27 mouse cellular contexts compared by ENCODE assay signal in the genomic region with DNA sequence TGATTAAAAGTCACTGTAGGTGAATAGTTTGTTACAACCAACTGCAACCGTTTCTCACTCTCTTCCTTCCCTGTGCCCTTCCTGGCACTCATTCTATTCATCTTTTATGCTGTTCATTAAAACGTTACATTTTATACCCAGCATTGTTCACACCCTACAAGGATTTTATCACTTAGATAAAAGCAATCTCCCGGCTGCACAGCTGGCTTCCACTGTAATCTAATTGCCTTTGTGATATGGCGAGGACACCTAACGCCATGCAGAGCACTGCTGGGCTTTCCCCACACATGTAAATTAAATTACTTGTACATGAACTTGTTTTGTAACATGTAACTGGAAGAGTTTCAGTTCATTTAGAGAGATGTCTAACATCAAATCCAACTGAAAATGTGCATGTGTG. TPM values are rescaled to one million over a fixed set of nuclear protein-coding genes. Genes with fewer than 3 reads are reported as not detected.
A peak's percentile ranks its signal among the peaks of the same experiment; 100 is the strongest.
DNase-seq lines count a peak whose midpoint lies in the region; ATAC-seq and TF ChIP-seq lines count a peak whose summit lies in the region.
"Had no signal": no experiment of that assay in that cellular context is flagged by ENCODE, and none has a peak within 500 bp of the region (broad histone marks: within the 10 kb centered on the region; RNA-seq: fewer than 3 reads in every experiment).

No protein-coding gene starts in this region.

- no peak overlapping the region for H3K4me2 ChIP-seq in hindbrain, embryonic 13.5 days
- H3K4me2 ChIP-seq in hindbrain, embryonic 11.5 days (replicated peaks; ENCODE audit: low read depth, low read length) = no peak overlapping the region
- H3K4me2 ChIP-seq in neural tube, embryonic 12.5 days (replicated peaks) = no peak overlapping the region
- H3K4me2 ChIP-seq in neural tube, embryonic 15.5 days = no peak overlapping the region
- H3K4me2 ChIP-seq: embryonic facial prominence, embryonic 12.5 days; embryonic facial prominence, embryonic 15.5 days; forebrain, embryonic 12.5 days; heart, embryonic 11.5 days; hindbrain, embryonic 15.5 days; intestine, embryonic 15.5 days had no signal

- 0 out of 2 replicates have a peak, but pooled peaks have one; percentile 61 for ATAC-seq in hindbrain, embryonic 13.5 days (ENCODE audit: low FRiP score)
- ATAC-seq in hindbrain, embryonic 11.5 days (ENCODE audit: low FRiP score) = no peak
- peak; percentile 50; the same call in 1 of the 2 replicates for ATAC-seq in neural tube, embryonic 12.5 days (ENCODE audit: low FRiP score, low read depth)
- peak; percentile 38; the same call in 1 of the 2 replicates for ATAC-seq in neural tube, embryonic 15.5 days (ENCODE audit: low FRiP score)
- ATAC-seq: forebrain, embryonic 16.5 days; intestine, embryonic 15.5 days had no signal

- no peak overlapping the region for H3K9ac ChIP-seq in hindbrain, embryonic 13.5 days
- H3K9ac ChIP-seq in hindbrain, embryonic 11.5 days (ENCODE audit: low read depth, low read length) = no peak overlapping the region
- no peak overlapping the region for H3K9ac ChIP-seq in neural tube, embryonic 12.5 days
- no peak overlapping the region for H3K9ac ChIP-seq in neural tube, embryonic 15.5 days (replicated peaks)
- H3K9ac ChIP-seq: embryonic facial prominence, embryonic 12.5 days; embryonic facial prominence, embryonic 15.5 days; forebrain, embryonic 12.5 days; hindbrain, embryonic 15.5 days; intestine, embryonic 15.5 days had no signal

- H3K4me1 ChIP-seq in hindbrain, embryonic 13.5 days (replicated peaks) = no peaks in the 10 kb centered on the region; the same call in 1 of the 2 replicates
- no peaks in the 10 kb centered on the region for H3K4me1 ChIP-seq in hindbrain, embryonic 11.5 days (replicated peaks; ENCODE audit: control insufficient read depth, insufficient read depth, low read length)
- H3K4me1 ChIP-seq in neural tube, embryonic 12.5 days = no peaks in the 10 kb centered on the region
- no peaks in the 10 kb centered on the region for H3K4me1 ChIP-seq in neural tube, embryonic 15.5 days
- H3K4me1 ChIP-seq: embryonic facial prominence, embryonic 15.5 days; hindbrain, embryonic 15.5 days; intestine, embryonic 15.5 days had no signal

- H3K4me3 ChIP-seq in hindbrain, embryonic 13.5 days = no peak overlapping the region
- no peak overlapping the region for H3K4me3 ChIP-seq in hindbrain, embryonic 11.5 days (ENCODE audit: low read depth, low read length)
- no peak overlapping the region for H3K4me3 ChIP-seq in neural tube, embryonic 12.5 days
- H3K4me3 ChIP-seq in neural tube, embryonic 15.5 days (replicated peaks) = no peak overlapping the region
- H3K4me3 ChIP-seq: embryonic facial prominence, embryonic 12.5 days; embryonic facial prominence, embryonic 15.5 days; forebrain, embryonic 12.5 days; hindbrain, embryonic 15.5 days; intestine, embryonic 15.5 days had no signal

- no peaks in the 10 kb centered on the region for H3K9me3 ChIP-seq in hindbrain, embryonic 13.5 days
- no peaks in the 10 kb centered on the region for H3K9me3 ChIP-seq in hindbrain, embryonic 11.5 days (ENCODE audit: control insufficient read depth, low read length)
- H3K9me3 ChIP-seq in neural tube, embryonic 12.5 days = no peaks in the 10 kb centered on the region
- no peaks in the 10 kb centered on the region for H3K9me3 ChIP-seq in neural tube, embryonic 15.5 days (replicated peaks)
- H3K9me3 ChIP-seq: embryonic facial prominence, embryonic 12.5 days; embryonic facial prominence, embryonic 15.5 days; forebrain, embryonic 12.5 days; hindbrain, embryonic 15.5 days; intestine, embryonic 15.5 days had no signal

- 26% methylated on average over 5 of the region's 5 CpGs for WGBS in hindbrain, embryonic 13.5 days
- WGBS in hindbrain, embryonic 11.5 days = 57% methylated on average over 5 of the region's 5 CpGs
- 30% methylated on average over 5 of the region's 5 CpGs for WGBS in neural tube, embryonic 12.5 days
- WGBS in neural tube, embryonic 15.5 days = 14% methylated on average over 5 of the region's 5 CpGs

- no peak for TF ChIP-seq CTCF in brain, embryonic 14.5 days (IDR thresholded peaks at IDR 0.05; ENCODE audit: borderline replicate concordance, extremely low read depth, insufficient read depth, insufficient read length)

- no peak for TF ChIP-seq POLR2A in brain, embryonic 14.5 days (IDR thresholded peaks at IDR 0.05; ENCODE audit: borderline replicate concordance, extremely low read depth, insufficient read depth, insufficient read length, poor library complexity, severe bottlenecking)

- H3K27ac ChIP-seq in hindbrain, embryonic 13.5 days = no peak overlapping the region
- H3K27ac ChIP-seq in hindbrain, embryonic 11.5 days (ENCODE audit: low read depth, low read length) = no peak overlapping the region
- no peak overlapping the region for H3K27ac ChIP-seq in neural tube, embryonic 12.5 days
- no peak overlapping the region for H3K27ac ChIP-seq in neural tube, embryonic 15.5 days (replicated peaks)
- H3K27ac ChIP-seq: embryonic facial prominence, embryonic 12.5 days; embryonic facial prominence, embryonic 15.5 days; forebrain, embryonic 12.5 days; hindbrain, embryonic 15.5 days; intestine, embryonic 15.5 days had no signal

- DNase-seq in hindbrain, embryonic 11.5 days (ENCODE audit: low spot score) = no peak
- no peak for DNase-seq in neural tube, embryonic 10.5 days (ENCODE audit: extremely low spot score, low spot score)
- peak; percentile 58 for DNase-seq in brain, embryonic 14.5 days (ENCODE audit: low read depth)
- DNase-seq in right cerebral cortex, postnatal 10 days (ENCODE audit: low spot score in 2 of 2) = no peak
- DNase-seq in right cerebral cortex, adult 2 months (ENCODE audit: low spot score in 2 of 2) = no peak
- DNase-seq: adrenal gland, postnatal 10 days; adrenal gland, postnatal 36 days; B cell, adult 2 months; cerebellum, adult 11 months; cerebellum, adult 2 months; cerebellum, adult 9-11 months; cerebellum, postnatal 25 days; gastrocnemius, postnatal 14 days; heart, adult 11 months had no signal

- H3K36me3 ChIP-seq in hindbrain, embryonic 13.5 days = no peaks in the 10 kb centered on the region
- H3K36me3 ChIP-seq in hindbrain, embryonic 11.5 days (ENCODE audit: control insufficient read depth, insufficient read depth, low read length) = no peaks in the 10 kb centered on the region
- H3K36me3 ChIP-seq in neural tube, embryonic 12.5 days = no peaks in the 10 kb centered on the region
- H3K36me3 ChIP-seq in neural tube, embryonic 15.5 days = no peaks in the 10 kb centered on the region
- H3K36me3 ChIP-seq: embryonic facial prominence, embryonic 12.5 days; embryonic facial prominence, embryonic 15.5 days; forebrain, embryonic 12.5 days; hindbrain, embryonic 15.5 days; intestine, embryonic 15.5 days had no signal

- H3K27me3 ChIP-seq in hindbrain, embryonic 13.5 days = no peaks in the 10 kb centered on the region
- no peaks in the 10 kb centered on the region for H3K27me3 ChIP-seq in hindbrain, embryonic 11.5 days (ENCODE audit: control insufficient read depth, insufficient read depth, low read length)
- H3K27me3 ChIP-seq in neural tube, embryonic 12.5 days (replicated peaks) = no peaks in the 10 kb centered on the region
- H3K27me3 ChIP-seq in neural tube, embryonic 15.5 days (replicated peaks) = no peaks in the 10 kb centered on the region
- H3K27me3 ChIP-seq: CH12.LX; embryonic facial prominence, embryonic 12.5 days; embryonic facial prominence, embryonic 15.5 days; forebrain, embryonic 12.5 days; hindbrain, embryonic 15.5 days; intestine, embryonic 15.5 days had no signal

RNA-seq across cellular contexts. Expression of gene Rergl, which starts 22.5 kb away (rescaled TPM):
- not detected in 2 replicates for polyA plus RNA-seq in hindbrain, embryonic 13.5 days (2015; fragmentation: Nextera tagmentation; extraction: Ambion mirVana)
- not detected in 2 replicates for polyA plus RNA-seq in hindbrain, embryonic 11.5 days (2014; fragmentation: Nextera tagmentation; extraction: Ambion mirVana)
- polyA plus RNA-seq in neural tube, embryonic 12.5 days (2016; fragmentation: Nextera tagmentation; extraction: Ambion mirVana) = not detected in 2 replicates
- not detected in 2 replicates for polyA plus RNA-seq in brain, embryonic 14.5 days (2012; rRNA removed)
- polyA plus RNA-seq in neural tube, embryonic 15.5 days (2015; fragmentation: Nextera tagmentation; extraction: Ambion mirVana) = not detected in 2 replicates
- polyA plus RNA-seq: cerebellum, adult 2 months; embryonic facial prominence, embryonic 12.5 days; embryonic facial prominence, embryonic 15.5 days; forebrain, embryonic 12.5 days; forebrain, embryonic 16.5 days; heart, embryonic 11.5 days; heart, embryonic 14.5 days; heart, postnatal 0 days; hindbrain, embryonic 15.5 days had no signal
